Mouse (Mus musculus) forebrain, embryonic 14.5 days (tissue): Measurements from ENCODE around the gene Gm20388. TPM values are rescaled to one million over a fixed set of nuclear protein-coding genes. Genes with fewer than 3 reads are reported as not detected.

Experiments
- ATAC-seq: fragments of 200-750 bp; cut with Nextera tagmentation; 2 replicates; pipeline ENCODE4 v1.8.0; 2017; ENCODE audit warnings: mild to moderate bottlenecking, moderate library complexity
- DNase-seq: peaks from one replicate; pipeline ENCODE4 v3.0.0-alpha.2; 2015; ENCODE audit warnings: low spot score
- H3K27ac ChIP-seq: fragments of 300-500 bp; sonication (generic); 2 replicates; pipeline ENCODE4 v1.5.1; 2014; ENCODE audit warnings: low read depth, mild to moderate bottlenecking, control low read depth, low read length, moderate library complexity
- H3K27me3 ChIP-seq: fragments of 300-500 bp; sonication (generic); replicated peaks from 2 replicates; pipeline ENCODE4 v1.6.1; 2014; ENCODE audit warnings: low read length, control low read depth, mixed read lengths; ENCODE audit not compliant: control insufficient read depth, insufficient read depth
- H3K36me3 ChIP-seq: fragments of 300-500 bp; sonication (generic); 2 replicates; pipeline ENCODE4 v1.6.1; 2014; ENCODE audit warnings: low read length, control low read depth; ENCODE audit not compliant: control insufficient read depth, insufficient read depth
- H3K4me1 ChIP-seq: fragments of 300-500 bp; sonication (generic); 2 replicates; pipeline ENCODE4 v1.6.1; 2014; ENCODE audit warnings: antibody characterized with exemption, low read length, control low read depth; ENCODE audit not compliant: control insufficient read depth, insufficient read depth
- H3K4me2 ChIP-seq: fragments of 300-500 bp; sonication (generic); 2 replicates; pipeline ENCODE4 v1.6.1; 2014; ENCODE audit warnings: mild to moderate bottlenecking, control low read depth, low read length
- H3K4me3 ChIP-seq: fragments of 300-500 bp; sonication (generic); 2 replicates; pipeline ENCODE4 v1.5.1; 2014; ENCODE audit warnings: low read depth, low read length, control low read depth
- H3K9ac ChIP-seq: fragments of 300-500 bp; sonication (generic); 2 replicates; pipeline ENCODE4 v1.6.1; 2014; ENCODE audit warnings: mild to moderate bottlenecking, low read length, control low read depth, moderate library complexity
- H3K9me3 ChIP-seq: fragments of 300-500 bp; sonication (generic); replicated peaks from 2 replicates; pipeline ENCODE4 v1.6.1; 2016; ENCODE audit warnings: low read length, control low read depth, mixed read lengths; ENCODE audit not compliant: control insufficient read depth
- WGBS: fragments of 180-500 bp; shearing (Covaris S2); extraction: QIAGEN DNeasy Blood & Tissue Kit; methylation state at CpG from one replicate; pipeline ENCODE4 v1.1.7; 2014; 5-methylcytosine and 5-hydroxymethylcytosine counted together
- polyA plus RNA-seq: library from polyadenylated mRNA; unstranded; fragments of >200 nt; fragmentation: Nextera tagmentation; extraction: Ambion mirVana; gene quantifications from 2 replicates; pipeline ENCODE4 v1.2.1, GENCODE M21; 2014

Gm20388 gene
- polyA plus RNA-seq, 1 experiment from 2014 or later: 7.4 TPM

GRCm38 (mm10) chr8:124340360-124341068, 4429.9 kb downstream of the Gm20388 start:
- ATAC-seq (no peak), DNase-seq (no peak)
- H3K9ac ChIP-seq: no peak overlapping the region
- no peaks in the 10 kb centered on the region for H3K27me3 ChIP-seq
- H3K9me3 ChIP-seq: no peaks in the 10 kb centered on the region
- H3K4me2 ChIP-seq: no peak overlapping the region
- H3K4me1 ChIP-seq: no peaks in the 10 kb centered on the region
- H3K4me3 ChIP-seq: no peak overlapping the region
- 68% methylated on average over 17 of the region's 17 CpGs for WGBS
- peaks cover 91% of the 10 kb centered on the region for H3K36me3 ChIP-seq
- H3K27ac ChIP-seq: no peak overlapping the region

GRCm38 (mm10) chr8:124343151-124343550, 4432.5 kb downstream of the Gm20388 start:
- Histone ChIP-seq H3K27me3 (no peaks in the 10 kb centered on the region), H3K27ac (no peak overlapping the region), H3K4me2 (no peak overlapping the region), H3K36me3 (peaks cover 71% of the 10 kb centered on the region), H3K9ac (no peak overlapping the region), H3K4me1 (no peaks in the 10 kb centered on the region), H3K9me3 (no peaks in the 10 kb centered on the region), H3K4me3 (no peak overlapping the region)
- 96% methylated on average over 15 of the region's 15 CpGs for whole genome bisulfite sequencing
- ATAC-seq (no peak), DNase-seq (no peak)

GRCm38 (mm10) chr8:124343991-124344390, 4433.4 kb downstream of the Gm20388 start:
- no peaks in the 10 kb centered on the region for H3K4me1 ChIP-seq
- no peak for DNase-seq
- no peak overlapping the region for H3K4me2 ChIP-seq
- no peak overlapping the region for H3K27ac ChIP-seq
- H3K9ac ChIP-seq: no peak overlapping the region
- no peaks in the 10 kb centered on the region for H3K9me3 ChIP-seq
- WGBS: 92% methylated on average over 12 of the region's 12 CpGs
- H3K4me3 ChIP-seq: no peak overlapping the region
- H3K36me3 ChIP-seq: peaks cover 62% of the 10 kb centered on the region
- ATAC-seq: no peak
- no peaks in the 10 kb centered on the region for H3K27me3 ChIP-seq

GRCm38 (mm10) chr8:124345098-124345497, 4434.5 kb downstream of the Gm20388 start:
- peaks cover 54% of the 10 kb centered on the region for H3K36me3 ChIP-seq
- ATAC-seq: no peak
- DNase-seq: no peak

GRCm38 (mm10) chr8:124346852-124347523, 4436.3 kb downstream of the Gm20388 start:
- 49% methylated on average over 19 of the region's 19 CpGs for WGBS
- Histone ChIP-seq H3K4me2 (no peak overlapping the region), H3K9me3 (no peaks in the 10 kb centered on the region), H3K9ac (no peak overlapping the region), H3K4me3 (no peak overlapping the region), H3K4me1 (no peaks in the 10 kb centered on the region), H3K27me3 (no peaks in the 10 kb centered on the region), H3K36me3 (peaks cover 37% of the 10 kb centered on the region), H3K27ac (no peak overlapping the region)
- DNase-seq (peak; percentile 73), ATAC-seq (peak; percentile 62; the same call in 1 of the 2 replicates)

More at GRCm38 (mm10) chr8:124345098-124345497, 4434.5 kb downstream of the Gm20388 start:
- no peak overlapping the region for H3K4me2 ChIP-seq
- no peak overlapping the region for H3K9ac ChIP-seq
- no peak overlapping the region for H3K4me3 ChIP-seq
- H3K27ac ChIP-seq: no peak overlapping the region
- no peaks in the 10 kb centered on the region for H3K4me1 ChIP-seq
- H3K9me3 ChIP-seq: no peaks in the 10 kb centered on the region
- H3K27me3 ChIP-seq: no peaks in the 10 kb centered on the region
- 86% methylated on average over 10 of the region's 10 CpGs for WGBS

GRCm38 (mm10) chr8:124348087-124348486, 4437.4 kb downstream of the Gm20388 start:
- Histone ChIP-seq H3K27me3 (no peaks in the 10 kb centered on the region), H3K4me2 (no peak overlapping the region), H3K9ac (no peak overlapping the region), H3K4me3 (no peak overlapping the region), H3K4me1 (no peaks in the 10 kb centered on the region), H3K27ac (no peak overlapping the region), H3K9me3 (no peaks in the 10 kb centered on the region), H3K36me3 (peaks cover 27% of the 10 kb centered on the region)
- ATAC-seq: no peak
- no peak for DNase-seq
- WGBS: 43% methylated on average over 1 of the region's 1 CpGs

- Histone ChIP-seq H3K4me2 (no peak overlapping the region), H3K4me1 (no peaks in the 10 kb centered on the region), H3K9ac (no peak overlapping the region), H3K27me3 (no peaks in the 10 kb centered on the region), H3K27ac (no peak overlapping the region), H3K36me3 (peaks cover 12% of the 10 kb centered on the region), H3K9me3 (no peaks in the 10 kb centered on the region), H3K4me3 (no peak overlapping the region)
- peak; percentile 83 for DNase-seq
- peak; percentile 56 for ATAC-seq
- 39% methylated on average over 7 of the region's 7 CpGs for WGBS
Measured at GRCm38 (mm10) chr8:124349663-124350062, 4439.0 kb downstream of the Gm20388 start.

- ATAC-seq (no peak), DNase-seq (no peak)
- no peaks in the 10 kb centered on the region for H3K27me3 ChIP-seq
- H3K9me3 ChIP-seq: no peaks in the 10 kb centered on the region
- 61% methylated on average over 5 of the region's 5 CpGs for WGBS
- H3K4me3 ChIP-seq: no peak overlapping the region
- H3K4me2 ChIP-seq: no peak overlapping the region
- H3K36me3 ChIP-seq: no peaks in the 10 kb centered on the region
- H3K4me1 ChIP-seq: no peaks in the 10 kb centered on the region
- H3K27ac ChIP-seq: no peak overlapping the region
- no peak overlapping the region for H3K9ac ChIP-seq
Measured at GRCm38 (mm10) chr8:124351636-124352035, 4441.0 kb downstream of the Gm20388 start.

- Histone ChIP-seq H3K4me3 (no peak overlapping the region), H3K27me3 (no peaks in the 10 kb centered on the region), H3K9ac (no peak overlapping the region), H3K9me3 (no peaks in the 10 kb centered on the region), H3K36me3 (no peaks in the 10 kb centered on the region), H3K4me1 (no peaks in the 10 kb centered on the region), H3K4me2 (no peak overlapping the region), H3K27ac (no peak overlapping the region)
- DNase-seq: no peak
- no peak for ATAC-seq
- 84% methylated on average over 3 of the region's 3 CpGs for WGBS
Measured at GRCm38 (mm10) chr8:124360911-124361310, 4450.3 kb downstream of the Gm20388 start.
